Mouse (Mus musculus) common myeloid progenitor, adult 5-6 weeks (primary cell): ENCODE results near the gene Pttg1ip. TPM values are rescaled to one million over a fixed set of nuclear protein-coding genes. Genes with fewer than 3 reads are reported as not detected.

Source experiments
- ATAC-seq: replicated peaks from 2 replicates; pipeline ENCODE4 v1.8.0; 2016; ENCODE audit warnings: low read depth, mild to moderate bottlenecking, moderate TSS enrichment, inconsistent platforms; ENCODE audit not compliant: poor library complexity, severe bottlenecking
- total RNA-seq: library from RNA; stranded (forward); fragments of 200-1000, 187-1606 nt; gene quantifications from 2 replicates; pipeline ENCODE4 v1.2.3, GENCODE M21; 2017

Gene Pttg1ip
- total RNA-seq, 1 experiment from 2014 or later: 35.5 TPM

GRCm38 (mm10) chr10:77565005-77565404 lies 16.5 kb upstream of the Pttg1ip start:
- ATAC-seq: peak; percentile 37

- peak; percentile 83 for ATAC-seq
These were observed 14.9 kb upstream of the Pttg1ip start for GRCm38 (mm10) chr10:77566651-77567050.

GRCm38 (mm10) chr10:77569481-77569880 lies 12.0 kb upstream of the Pttg1ip start:
- no peak for ATAC-seq

GRCm38 (mm10) chr10:77569973-77570658 lies 11.4 kb upstream of the Pttg1ip start:
- ATAC-seq: no peak

- ATAC-seq: peak; percentile 84
These were observed 9.3 kb upstream of the Pttg1ip start for GRCm38 (mm10) chr10:77572225-77572624.

GRCm38 (mm10) chr10:77573162-77573561 lies 8.4 kb upstream of the Pttg1ip start:
- ATAC-seq: no peak

GRCm38 (mm10) chr10:77580027-77580920 lies 1.2 kb upstream of the Pttg1ip start:
- no peak for ATAC-seq

- ATAC-seq: no peak
These were observed 505 bp upstream of the Pttg1ip start for GRCm38 (mm10) chr10:77581023-77581407.

GRCm38 (mm10) chr10:77582285-77582618 lies 732 bp downstream of the Pttg1ip start:
- no peak for ATAC-seq

GRCm38 (mm10) chr10:77583795-77584422 lies 2.4 kb downstream of the Pttg1ip start:
- ATAC-seq: peak; percentile 74

- ATAC-seq: no peak
These were observed 5.1 kb downstream of the Pttg1ip start for GRCm38 (mm10) chr10:77586637-77587036.

GRCm38 (mm10) chr10:77587091-77587775 lies 5.7 kb downstream of the Pttg1ip start:
- ATAC-seq: no peak

GRCm38 (mm10) chr10:77588036-77588435 lies 6.5 kb downstream of the Pttg1ip start:
- no peak for ATAC-seq

- ATAC-seq: peak; percentile 53
These were observed 7.6 kb downstream of the Pttg1ip start for GRCm38 (mm10) chr10:77589117-77589516.

GRCm38 (mm10) chr10:77589749-77590148 lies 8.2 kb downstream of the Pttg1ip start:
- no peak for ATAC-seq

- peak; percentile 92 for ATAC-seq
These were observed 9.3 kb downstream of the Pttg1ip start for GRCm38 (mm10) chr10:77590812-77591211.

GRCm38 (mm10) chr10:77591546-77591945 lies 10.0 kb downstream of the Pttg1ip start:
- ATAC-seq: no peak

- no peak for ATAC-seq
These were observed 14.5 kb downstream of the Pttg1ip start for GRCm38 (mm10) chr10:77596060-77596459.

- ATAC-seq: no peak
These were observed 21.5 kb downstream of the Pttg1ip start for GRCm38 (mm10) chr10:77603021-77603420.

- ATAC-seq: no peak
These were observed 22.6 kb downstream of the Pttg1ip start for GRCm38 (mm10) chr10:77604111-77604510.
